Mouse (Mus musculus) testis, postnatal 10 days (tissue): ENCODE data around the gene Slc6a17.

Experiments
- DNase-seq: peaks from one replicate; pipeline ENCODE4 v3.0.0; 2021; ENCODE audit warnings: low spot score

Gene Slc6a17

GRCm38 (mm10) chr3:107520931-107521330 is 3.1 kb upstream of the Slc6a17 start:
- no peak for DNase-seq

DNA sequence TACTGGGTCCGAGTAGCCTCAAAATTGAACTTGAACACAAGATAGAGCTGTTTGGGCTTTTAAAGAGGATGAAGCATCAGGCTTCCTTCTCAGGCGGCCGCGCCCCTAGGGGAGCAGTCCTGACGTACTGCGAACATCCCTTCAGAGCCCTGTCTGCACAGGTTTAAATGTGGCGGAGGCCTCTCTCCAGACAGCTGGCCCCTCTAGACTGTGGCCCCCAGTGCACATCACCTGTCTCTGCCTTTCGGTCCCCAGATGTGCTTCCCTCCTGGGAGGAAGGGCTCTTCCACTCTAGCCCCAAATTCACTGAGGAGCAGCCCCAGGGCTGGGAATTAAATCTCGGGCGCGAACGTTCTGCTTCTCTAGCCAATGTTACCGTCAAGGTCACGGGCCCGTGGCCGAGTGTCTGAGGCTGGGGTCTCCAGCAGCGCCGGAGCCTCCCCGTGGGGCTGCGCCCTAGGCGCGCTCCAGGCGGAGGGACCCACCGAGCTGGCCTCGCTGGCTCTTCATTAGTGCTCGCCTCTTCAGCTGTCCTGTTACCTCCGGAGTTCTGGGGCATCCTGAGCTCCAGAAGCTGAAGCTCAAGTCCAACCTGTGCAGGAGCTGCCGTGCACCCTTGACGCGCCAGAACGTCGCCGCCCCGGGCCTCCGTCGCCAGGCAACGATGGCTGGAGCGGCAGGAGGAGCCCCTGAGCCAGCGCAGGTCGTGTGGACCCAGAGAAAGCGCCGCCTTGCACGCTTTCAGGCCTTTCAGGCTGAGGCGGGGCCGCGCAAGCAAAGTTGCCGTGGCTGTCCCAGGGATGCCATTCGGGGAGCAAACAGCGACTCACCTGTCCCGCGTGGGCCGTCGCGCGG is 815 bp downstream of the Slc6a17 start:
- no peak for DNase-seq

- no peak for DNase-seq
Measured at GRCm38 (mm10) chr3:107515989-107516388, 1.8 kb downstream of the Slc6a17 start.

DNA sequence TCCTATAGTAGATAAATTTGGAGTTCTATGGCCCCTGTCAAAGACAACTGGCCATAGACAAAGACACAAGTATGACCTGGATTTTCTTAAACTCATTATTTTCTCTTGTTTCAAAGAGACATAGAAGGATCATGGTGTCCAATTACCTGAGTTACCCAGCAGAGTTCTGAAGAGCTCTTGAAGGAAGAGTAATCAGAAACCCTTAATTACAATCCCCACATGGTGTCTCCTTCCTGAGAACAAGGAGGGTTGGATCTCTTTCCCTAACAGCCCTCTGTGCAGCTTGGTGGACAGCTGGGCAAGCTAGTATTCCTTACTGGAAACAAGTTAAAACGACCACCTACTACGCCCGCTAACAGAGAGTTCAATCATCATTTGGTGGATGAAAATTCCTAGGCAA is 6.4 kb downstream of the Slc6a17 start:
- DNase-seq = no peak

- no peak for DNase-seq
Measured at GRCm38 (mm10) chr3:107508696-107509095, 9.1 kb downstream of the Slc6a17 start.

DNA sequence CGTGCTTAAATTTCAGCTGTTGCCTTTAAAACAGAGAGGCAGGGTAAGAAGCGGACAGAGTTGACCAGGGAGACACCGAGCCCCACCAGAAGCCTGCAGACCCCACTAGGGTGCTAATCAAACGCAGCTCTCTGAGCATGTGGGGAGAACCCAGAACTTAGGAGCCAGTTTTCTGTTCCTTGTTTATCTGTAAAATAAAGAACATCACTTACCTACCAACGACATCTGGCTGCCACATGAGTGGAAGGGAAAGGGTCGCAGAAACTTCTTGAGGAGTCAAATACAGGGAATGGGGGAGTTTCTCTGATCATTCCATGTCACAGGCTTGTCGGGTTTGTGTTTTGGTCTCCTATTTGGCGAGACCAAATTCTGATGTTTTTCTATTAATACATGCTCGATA is 9.9 kb downstream of the Slc6a17 start:
- DNase-seq = no peak

- no peak for DNase-seq
Measured at GRCm38 (mm10) chr3:107506531-107506930, 11.3 kb downstream of the Slc6a17 start.

- DNase-seq = no peak
Measured at GRCm38 (mm10) chr3:107505464-107506367, 12.1 kb downstream of the Slc6a17 start.

GRCm38 (mm10) chr3:107504542-107504941 is 13.3 kb downstream of the Slc6a17 start:
- DNase-seq = no peak

DNA sequence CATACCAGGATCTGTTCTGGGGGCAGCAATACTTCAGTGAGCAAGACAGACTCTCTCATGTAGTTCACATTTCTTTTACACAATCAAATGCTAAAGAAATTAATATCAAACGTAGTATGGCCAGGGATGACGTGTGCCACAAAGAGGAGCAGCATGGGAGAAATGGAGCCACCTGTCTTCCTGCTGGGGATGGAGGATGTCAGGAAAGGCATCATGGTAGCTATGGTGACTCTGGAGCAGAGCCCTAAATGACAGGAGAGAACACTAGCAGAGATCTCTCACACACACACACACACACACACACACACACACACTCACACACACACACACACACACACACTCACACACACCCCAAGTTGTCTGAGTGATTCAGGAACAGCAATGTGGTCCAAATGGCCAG is 14.1 kb downstream of the Slc6a17 start:
- no peak for DNase-seq

DNA sequence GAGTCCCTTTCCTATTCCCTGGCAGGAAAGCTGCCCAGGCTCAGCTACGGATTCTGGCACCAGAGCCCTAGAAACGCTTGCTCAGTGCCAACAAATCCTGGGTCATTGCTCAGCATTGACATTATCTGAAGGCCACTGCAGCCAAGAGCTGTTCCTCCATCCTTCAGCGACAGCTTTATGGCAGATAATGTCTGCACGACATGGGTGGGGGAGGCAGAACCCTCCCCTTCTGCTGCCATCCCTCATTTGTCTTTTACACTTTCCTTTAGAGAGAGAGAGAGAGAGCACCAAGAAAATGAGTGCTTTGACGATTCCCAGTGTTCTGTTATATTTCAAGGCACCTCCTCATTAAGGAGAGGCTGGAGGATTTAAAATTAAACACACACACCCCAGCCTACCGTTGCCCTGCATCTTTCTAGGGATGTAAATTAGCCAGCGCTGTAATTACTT is 16.1 kb downstream of the Slc6a17 start:
- no peak for DNase-seq

DNA sequence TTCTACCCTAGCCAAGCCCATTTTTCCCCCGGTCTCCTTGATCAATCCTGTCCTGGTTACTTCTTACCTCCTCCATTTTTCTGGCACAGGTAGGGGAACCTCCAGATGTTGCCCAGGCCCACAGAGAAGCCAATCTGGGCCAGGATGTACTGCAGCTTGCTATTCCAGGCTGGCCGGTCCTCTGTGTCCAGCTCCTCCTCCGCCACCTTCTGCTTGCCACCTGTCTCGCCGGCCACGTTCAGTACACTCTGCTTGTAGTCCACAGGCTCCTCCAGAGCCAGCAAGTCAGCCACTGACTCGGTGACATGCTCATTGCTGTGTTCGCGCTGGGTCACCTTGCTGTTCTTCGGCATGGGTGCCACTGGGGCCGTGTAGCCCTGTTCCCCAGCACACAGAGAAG is 17.5 kb downstream of the Slc6a17 start:
- DNase-seq = no peak

GRCm38 (mm10) chr3:107496086-107496850 is 21.6 kb downstream of the Slc6a17 start:
- no peak for DNase-seq

DNA sequence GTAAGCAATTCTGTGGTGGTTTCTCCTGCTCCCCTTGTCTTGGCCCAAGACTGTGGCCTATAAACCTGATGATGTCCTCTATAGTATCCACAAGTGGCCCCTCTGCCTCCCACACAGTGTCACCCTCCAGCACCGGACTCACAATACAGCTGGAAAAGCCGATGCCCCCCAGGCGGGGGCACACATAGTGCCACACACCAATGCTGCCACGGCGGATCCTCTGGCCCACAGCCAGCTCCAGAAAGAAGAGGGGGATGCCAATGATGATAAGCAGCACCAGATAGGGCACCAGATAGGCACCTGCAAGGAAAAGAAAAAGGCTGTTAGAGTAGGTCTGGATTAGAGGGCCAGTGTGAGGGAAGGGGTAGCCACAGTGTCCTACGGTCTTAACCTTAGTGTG is 22.3 kb downstream of the Slc6a17 start:
- DNase-seq = no peak

GRCm38 (mm10) chr3:107491459-107491858 is 26.4 kb downstream of the Slc6a17 start:
- peak; percentile 74 for DNase-seq

DNA sequence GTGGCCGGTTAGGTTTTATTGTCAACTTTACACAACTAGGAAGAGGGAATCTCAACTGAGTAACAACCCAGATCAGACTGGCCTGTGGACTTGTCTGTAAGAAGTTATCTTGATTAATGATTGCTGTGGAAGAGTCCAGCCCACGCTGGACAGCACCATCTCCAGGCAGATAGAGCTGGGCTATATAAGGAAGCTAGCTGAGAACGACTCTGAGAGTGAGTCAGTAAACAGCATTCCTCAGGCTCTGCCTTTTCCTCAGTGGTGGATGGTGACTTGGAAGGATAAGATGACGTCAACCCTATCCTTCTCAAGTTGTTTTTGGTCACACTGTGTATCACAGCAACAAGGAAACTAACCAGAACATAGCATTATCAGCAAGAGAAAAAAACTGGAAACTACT is 29.2 kb downstream of the Slc6a17 start:
- DNase-seq = no peak

- DNase-seq = no peak
Measured at GRCm38 (mm10) chr3:107483290-107483689, 34.5 kb downstream of the Slc6a17 start.

DNA sequence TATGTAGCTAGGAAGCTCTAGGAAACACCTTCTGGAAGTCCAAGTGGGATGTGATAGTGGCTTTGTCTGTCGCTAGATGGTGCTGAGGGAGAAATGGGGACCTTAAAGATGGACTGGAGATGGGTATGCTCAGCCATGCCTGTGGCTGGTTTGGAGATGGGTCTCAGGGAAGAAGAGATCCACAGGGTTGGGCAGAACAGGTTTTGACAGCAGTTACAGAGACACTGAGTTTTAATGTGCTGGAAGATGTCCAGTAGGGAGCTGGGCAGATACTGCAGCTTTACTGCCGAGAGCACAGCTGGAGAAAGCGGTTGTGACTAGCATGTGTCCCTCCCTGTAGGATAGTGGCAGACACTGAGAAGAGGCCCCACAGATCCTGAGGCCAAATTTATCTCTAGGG is 37.2 kb downstream of the Slc6a17 start:
- DNase-seq = no peak

DNA sequence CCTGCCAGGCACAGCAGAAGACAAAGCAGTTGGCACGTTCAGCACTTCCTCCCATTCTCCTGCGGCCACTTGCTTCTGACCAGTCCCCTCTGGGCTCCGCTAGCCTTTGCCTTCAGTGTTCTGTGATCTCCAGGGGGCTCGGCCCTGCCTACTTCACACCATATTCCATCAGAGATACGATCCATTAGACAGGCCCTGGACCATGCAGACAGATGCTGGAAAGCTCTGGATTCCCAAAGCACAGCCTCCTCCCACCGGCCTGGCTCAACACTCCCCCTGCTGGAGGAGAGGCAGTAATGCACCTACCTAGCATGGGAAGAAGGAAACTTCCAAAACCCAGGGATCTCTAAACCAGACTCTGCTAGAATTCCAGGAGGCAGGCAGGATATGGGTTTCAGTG is 45.6 kb downstream of the Slc6a17 start:
- DNase-seq = peak; percentile 52

DNA sequence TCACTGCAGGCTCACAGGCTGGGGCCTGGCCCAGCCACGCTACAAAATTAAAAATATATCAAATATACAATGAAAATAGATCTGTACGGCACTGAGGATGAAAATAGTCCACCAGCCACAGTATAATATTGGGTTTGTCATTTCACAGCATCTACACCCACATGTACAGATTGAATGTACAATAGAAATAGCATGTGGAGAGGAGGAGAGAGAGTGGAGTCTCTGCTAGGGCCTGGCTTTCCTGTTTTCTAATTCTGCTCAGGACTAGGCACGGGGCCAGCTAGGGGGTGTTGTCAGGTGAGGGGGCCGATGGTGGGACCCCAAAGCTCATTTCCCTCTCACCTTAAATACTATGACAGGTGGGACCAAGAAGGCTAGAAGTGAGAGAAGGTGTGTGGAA is 48.8 kb downstream of the Slc6a17 start:
- peak; percentile 42 for DNase-seq

DNA sequence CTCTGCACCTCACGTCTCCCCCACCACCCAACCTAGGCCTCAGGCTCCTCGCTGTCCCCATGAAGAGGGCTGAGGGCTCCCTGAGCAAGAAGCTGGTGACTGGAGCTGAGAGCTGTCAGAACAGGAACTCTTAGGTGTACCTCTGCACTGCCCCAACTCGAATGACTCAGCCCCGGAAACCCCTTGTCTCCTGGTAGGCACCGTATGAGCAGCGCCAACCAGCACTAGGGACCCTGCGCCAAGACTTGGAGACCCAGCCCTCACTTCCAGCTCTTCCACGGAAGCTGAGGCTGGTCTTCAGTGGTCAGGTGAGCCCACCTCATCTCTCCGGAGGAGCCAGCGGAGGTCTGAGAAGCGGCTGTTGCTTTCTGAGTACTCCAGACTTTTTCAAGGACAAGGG is 49.7 kb downstream of the Slc6a17 start:
- no peak for DNase-seq

DNA sequence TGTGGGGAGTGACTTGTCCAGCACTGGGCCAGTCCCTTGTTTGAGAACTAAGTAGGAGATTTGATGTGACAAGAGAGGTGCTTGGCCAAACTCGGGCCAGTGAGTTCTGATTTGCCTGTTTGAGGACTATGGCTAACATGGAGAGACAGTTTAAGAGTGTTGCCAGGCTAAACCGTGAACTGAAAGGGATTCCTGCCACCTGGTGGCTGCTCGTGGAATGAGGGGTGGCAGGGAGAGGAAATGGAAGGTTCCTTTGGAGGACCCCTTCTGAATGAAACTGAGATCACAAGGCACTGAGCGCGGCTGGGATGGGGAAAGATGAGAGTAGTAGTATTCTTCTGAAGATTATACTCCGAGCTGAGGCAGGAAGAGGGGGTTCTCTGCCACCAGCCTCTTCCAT is 51.2 kb downstream of the Slc6a17 start:
- DNase-seq = peak; percentile 90
